Mouse (Mus musculus) hindbrain, embryonic 13.5 days (tissue): ENCODE results near the gene Gm4737. TPM values are rescaled to one million over a fixed set of nuclear protein-coding genes. Genes with fewer than 3 reads are reported as not detected.

Experiments used
- ATAC-seq: fragments of 200-750 bp; cut with Nextera tagmentation; 2 replicates; pipeline ENCODE4 v1.8.0; 2017; ENCODE audit warnings: moderate TSS enrichment; ENCODE audit not compliant: low FRiP score
- H3K27ac ChIP-seq: fragments of 300-500 bp; sonication (generic); 2 replicates; pipeline ENCODE4 v1.5.1; 2015; ENCODE audit warnings: inconsistent platforms, mild to moderate bottlenecking, moderate library complexity
- H3K27me3 ChIP-seq: fragments of 300-500 bp; sonication (generic); 2 replicates; pipeline ENCODE4 v1.6.1; 2015; ENCODE audit warnings: mild to moderate bottlenecking, inconsistent platforms
- H3K36me3 ChIP-seq: fragments of 300-500 bp; sonication (generic); 2 replicates; pipeline ENCODE4 v1.6.1; 2015; ENCODE audit warnings: mild to moderate bottlenecking, inconsistent platforms
- H3K4me1 ChIP-seq: fragments of 300-500 bp; sonication (generic); replicated peaks from 2 replicates; pipeline ENCODE4 v1.6.1; 2015; ENCODE audit warnings: inconsistent platforms
- H3K4me2 ChIP-seq: fragments of 300-500 bp; sonication (generic); 2 replicates; pipeline ENCODE4 v1.6.1; 2015; ENCODE audit warnings: inconsistent platforms, mild to moderate bottlenecking, moderate library complexity
- H3K4me3 ChIP-seq: fragments of 300-500 bp; sonication (generic); 2 replicates; pipeline ENCODE4 v1.5.1; 2015; ENCODE audit warnings: mild to moderate bottlenecking, inconsistent platforms
- H3K9ac ChIP-seq: fragments of 300-500 bp; sonication (generic); 2 replicates; pipeline ENCODE4 v1.6.1; 2015; ENCODE audit warnings: mild to moderate bottlenecking, inconsistent platforms
- H3K9me3 ChIP-seq: fragments of 300-500 bp; sonication (generic); 2 replicates; pipeline ENCODE4 v1.6.1; 2016; ENCODE audit warnings: inconsistent platforms
- WGBS: fragments of 180-500 bp; shearing (Covaris S2); methylation state at CpG from one replicate; pipeline ENCODE4 v1.1.7; 2015; 5-methylcytosine and 5-hydroxymethylcytosine counted together
- polyA plus RNA-seq: library from polyadenylated mRNA; unstranded; fragments of >200 nt; fragmentation: Nextera tagmentation; extraction: Ambion mirVana; gene quantifications from 2 replicates; pipeline ENCODE4 v1.2.1, GENCODE M21; 2015

The Gm4737 gene
- polyA plus RNA-seq, 1 experiment from 2014 or later = 1.1 TPM

- Histone ChIP-seq H3K27me3 (no peaks in the 10 kb centered on the region), H3K4me3 (no peak within 1 kb of the TSS), H3K27ac (no peak within 1 kb of the TSS), H3K4me2 (no peak within 1 kb of the TSS), H3K36me3 (no peaks in the 10 kb centered on the region), H3K4me1 (0 out of 2 replicates have a peak, but pooled peaks cover 3% of the 10 kb centered on the region), H3K9me3 (no peaks in the 10 kb centered on the region), H3K9ac (no peak within 1 kb of the TSS)
- 86% methylated on average over 10 of the region's 10 CpGs for WGBS
- ATAC-seq = no peak
Observed at GRCm38 (mm10) chr16:46120020-46120419, 34.9 kb downstream of the Gm4737 start, which contains the start of gene Cd96. Gene Cd96 (minus strand): TSS chr16:46120251.

- no peak overlapping the region for H3K4me3 ChIP-seq
- H3K36me3 ChIP-seq = no peaks in the 10 kb centered on the region
- H3K9ac ChIP-seq = no peak overlapping the region
- H3K9me3 ChIP-seq = no peaks in the 10 kb centered on the region
- H3K4me1 ChIP-seq = 0 out of 2 replicates have a peak, but pooled peaks cover 3% of the 10 kb centered on the region
- H3K4me2 ChIP-seq = no peak overlapping the region
- no peaks in the 10 kb centered on the region for H3K27me3 ChIP-seq
- 91% methylated on average over 3 of the region's 3 CpGs for WGBS
- no peak for ATAC-seq
- H3K27ac ChIP-seq = no peak overlapping the region
Observed at GRCm38 (mm10) chr16:46117645-46118044, 37.2 kb downstream of the Gm4737 start.

GRCm38 (mm10) chr16:46114727-46115126, 40.1 kb downstream of the Gm4737 start:
- Histone ChIP-seq H3K36me3 (no peaks in the 10 kb centered on the region), H3K9me3 (no peaks in the 10 kb centered on the region), H3K4me3 (no peak overlapping the region), H3K27me3 (no peaks in the 10 kb centered on the region), H3K27ac (no peak overlapping the region), H3K4me1 (no peaks in the 10 kb centered on the region), H3K9ac (no peak overlapping the region), H3K4me2 (no peak overlapping the region)
- WGBS = 85% methylated on average over 2 of the region's 2 CpGs
- no peak for ATAC-seq

- Histone ChIP-seq H3K36me3 (no peaks in the 10 kb centered on the region), H3K4me1 (no peaks in the 10 kb centered on the region), H3K4me3 (no peak overlapping the region), H3K27ac (no peak overlapping the region), H3K4me2 (no peak overlapping the region), H3K27me3 (no peaks in the 10 kb centered on the region), H3K9me3 (no peaks in the 10 kb centered on the region), H3K9ac (no peak overlapping the region)
- WGBS = 63% methylated on average over 8 of the region's 8 CpGs
- ATAC-seq = no peak
Observed at GRCm38 (mm10) chr16:46109536-46109935, 45.3 kb downstream of the Gm4737 start.

GRCm38 (mm10) chr16:46107431-46107830, 47.4 kb downstream of the Gm4737 start:
- ATAC-seq = no peak
- H3K9me3 ChIP-seq = no peaks in the 10 kb centered on the region
- 66% methylated on average over 4 of the region's 4 CpGs for WGBS
- H3K4me2 ChIP-seq = no peak overlapping the region
- H3K4me1 ChIP-seq = no peaks in the 10 kb centered on the region
- no peak overlapping the region for H3K27ac ChIP-seq
- H3K36me3 ChIP-seq = no peaks in the 10 kb centered on the region
- no peak overlapping the region for H3K4me3 ChIP-seq
- no peak overlapping the region for H3K9ac ChIP-seq
- H3K27me3 ChIP-seq = no peaks in the 10 kb centered on the region

GRCm38 (mm10) chr16:46104491-46104890, 50.4 kb downstream of the Gm4737 start:
- no peaks in the 10 kb centered on the region for H3K36me3 ChIP-seq
- no peak overlapping the region for H3K4me3 ChIP-seq
- no peaks in the 10 kb centered on the region for H3K27me3 ChIP-seq
- H3K27ac ChIP-seq = no peak overlapping the region
- no peak for ATAC-seq
- H3K4me1 ChIP-seq = no peaks in the 10 kb centered on the region
- H3K4me2 ChIP-seq = no peak overlapping the region
- no peaks in the 10 kb centered on the region for H3K9me3 ChIP-seq
- H3K9ac ChIP-seq = no peak overlapping the region
- 85% methylated on average over 9 of the region's 9 CpGs for WGBS

Other genes with a start within 250 kb of the Gm4737 start
- 12.5 and 13.3 TPM in 2 replicates for gene Phldb2, start 201.5 kb downstream of the Gm4737 start, polyA plus RNA-seq
- gene Plcxd2, start 144.9 kb downstream of the Gm4737 start, polyA plus RNA-seq = 7.9 and 8.4 TPM in 2 replicates
- gene Cd96, start 34.8 kb downstream of the Gm4737 start, polyA plus RNA-seq = 0.09 TPM in 2 replicates